Mouse (Mus musculus): ENCODE measurements at regions not wholly inside any gene's neighbourhood (a gene's known extent, or its start where the extent isn't known, plus 50 kb on each side); places are given as distances from the start of the nearest gene placed in this dataset.

GRCm38 (mm10) chr12:32533641-32534040 lies 155.1 kb downstream of the Ccdc71l start:
- Histone ChIP-seq H3K27me3 (ENCODE audit: control insufficient read depth, insufficient read depth, low read length) (no peaks in the 10 kb centered on the region), H3K4me1 (ENCODE audit: control insufficient read depth, insufficient read depth, insufficient read length, low read length) (no peaks in the 10 kb centered on the region; the same call in 1 of the 2 replicates), H3K27ac (ENCODE audit: insufficient read depth, low read depth, low read length) (no peak overlapping the region), H3K36me3 (ENCODE audit: control insufficient read depth, insufficient read depth, low read length) (no peaks in the 10 kb centered on the region), H3K4me3 (ENCODE audit: low read depth, low read length) (no peak overlapping the region)
- TF ChIP-seq CTCF (IDR thresholded peaks at IDR 0.05; ENCODE audit: extremely low read depth, insufficient read length, insufficient replicate concordance, low read depth, low read length): no peak

- Histone ChIP-seq H3K4me1 (ENCODE audit: control insufficient read depth, insufficient read depth, insufficient read length, low read length) (no peaks in the 10 kb centered on the region), H3K27me3 (ENCODE audit: control insufficient read depth, insufficient read depth, low read length) (no peaks in the 10 kb centered on the region), H3K27ac (ENCODE audit: insufficient read depth, low read depth, low read length) (no peak overlapping the region), H3K4me3 (ENCODE audit: low read depth, low read length) (no peak overlapping the region), H3K36me3 (ENCODE audit: control insufficient read depth, insufficient read depth, low read length) (no peaks in the 10 kb centered on the region)
- 82% methylated on average over 1 of the region's 1 CpGs for WGBS
- TF ChIP-seq CTCF (IDR thresholded peaks at IDR 0.05; ENCODE audit: extremely low read depth, insufficient read length, insufficient replicate concordance, low read depth, low read length) (no peak), POLR2A (IDR thresholded peaks at IDR 0.05; ENCODE audit: low read depth, low read length) (no peak)
Observed at GRCm38 (mm10) chr12:32545466-32545865, 167.0 kb downstream of the Ccdc71l start.

- H3K27me3 ChIP-seq (ENCODE audit: control insufficient read depth, insufficient read depth, low read length): no peaks in the 10 kb centered on the region
- TF ChIP-seq CTCF (IDR thresholded peaks at IDR 0.05; ENCODE audit: extremely low read depth, insufficient read length, insufficient replicate concordance, low read depth, low read length) (no peak), POLR2A (IDR thresholded peaks at IDR 0.05; ENCODE audit: low read depth, low read length) (no peak)
- no peak overlapping the region for H3K27ac ChIP-seq (ENCODE audit: insufficient read depth, low read depth, low read length)
- no peaks in the 10 kb centered on the region for H3K4me1 ChIP-seq (ENCODE audit: control insufficient read depth, insufficient read depth, insufficient read length, low read length)
- H3K4me3 ChIP-seq (ENCODE audit: low read depth, low read length): no peak overlapping the region
- H3K36me3 ChIP-seq (ENCODE audit: control insufficient read depth, insufficient read depth, low read length): no peaks in the 10 kb centered on the region
Observed at GRCm38 (mm10) chr12:32546356-32546755, 167.9 kb downstream of the Ccdc71l start.

GRCm38 (mm10) chr12:32553793-32554192 lies 175.3 kb downstream of the Ccdc71l start:
- Histone ChIP-seq H3K27me3 (ENCODE audit: control insufficient read depth, insufficient read depth, low read length) (no peaks in the 10 kb centered on the region), H3K4me3 (ENCODE audit: low read depth, low read length) (no peak overlapping the region), H3K4me1 (ENCODE audit: control insufficient read depth, insufficient read depth, insufficient read length, low read length) (no peaks in the 10 kb centered on the region), H3K36me3 (ENCODE audit: control insufficient read depth, insufficient read depth, low read length) (no peaks in the 10 kb centered on the region), H3K27ac (ENCODE audit: insufficient read depth, low read depth, low read length) (no peak overlapping the region)
- 86% methylated on average over 5 of the region's 5 CpGs for WGBS
- no peak for TF ChIP-seq POLR2A (IDR thresholded peaks at IDR 0.05; ENCODE audit: low read depth, low read length)
- no peak for TF ChIP-seq CTCF (IDR thresholded peaks at IDR 0.05; ENCODE audit: extremely low read depth, insufficient read length, insufficient replicate concordance, low read depth, low read length)

GRCm38 (mm10) chr12:32567777-32568176 lies 189.3 kb downstream of the Ccdc71l start:
- TF ChIP-seq CTCF (IDR thresholded peaks at IDR 0.05; ENCODE audit: extremely low read depth, insufficient read length, insufficient replicate concordance, low read depth, low read length) (no peak), POLR2A (IDR thresholded peaks at IDR 0.05; ENCODE audit: low read depth, low read length) (no peak)

GRCm38 (mm10) chr12:32581304-32581703 lies 202.8 kb downstream of the Ccdc71l start:
- Histone ChIP-seq H3K36me3 (ENCODE audit: control insufficient read depth, insufficient read depth, low read length) (no peaks in the 10 kb centered on the region), H3K27me3 (ENCODE audit: control insufficient read depth, insufficient read depth, low read length) (no peaks in the 10 kb centered on the region), H3K4me1 (ENCODE audit: control insufficient read depth, insufficient read depth, insufficient read length, low read length) (no peaks in the 10 kb centered on the region), H3K4me3 (ENCODE audit: low read depth, low read length) (no peak overlapping the region), H3K27ac (ENCODE audit: insufficient read depth, low read depth, low read length) (no peak overlapping the region)
- no peak for TF ChIP-seq CTCF (IDR thresholded peaks at IDR 0.05; ENCODE audit: extremely low read depth, insufficient read length, insufficient replicate concordance, low read depth, low read length)
- no peak for TF ChIP-seq POLR2A (IDR thresholded peaks at IDR 0.05; ENCODE audit: low read depth, low read length)
- WGBS: 91% methylated on average over 6 of the region's 6 CpGs

More at GRCm38 (mm10) chr12:32567777-32568176, 189.3 kb downstream of the Ccdc71l start:
- no peak overlapping the region for H3K27ac ChIP-seq (ENCODE audit: insufficient read depth, low read depth, low read length)
- WGBS: 87% methylated on average over 3 of the region's 3 CpGs
- H3K4me1 ChIP-seq (ENCODE audit: control insufficient read depth, insufficient read depth, insufficient read length, low read length): no peaks in the 10 kb centered on the region
- no peaks in the 10 kb centered on the region for H3K36me3 ChIP-seq (ENCODE audit: control insufficient read depth, insufficient read depth, low read length)
- H3K4me3 ChIP-seq (ENCODE audit: low read depth, low read length): no peak overlapping the region
- H3K27me3 ChIP-seq (ENCODE audit: control insufficient read depth, insufficient read depth, low read length): no peaks in the 10 kb centered on the region

GRCm38 (mm10) chr12:32602131-32602815 lies 217.1 kb upstream of the Nampt start:
- no peaks in the 10 kb centered on the region for H3K4me1 ChIP-seq (ENCODE audit: control insufficient read depth, insufficient read depth, insufficient read length, low read length)
- H3K27ac ChIP-seq (ENCODE audit: insufficient read depth, low read depth, low read length): no peak overlapping the region
- H3K4me3 ChIP-seq (ENCODE audit: low read depth, low read length): no peak overlapping the region
- 76% methylated on average over 10 of the region's 10 CpGs for WGBS
- TF ChIP-seq POLR2A (IDR thresholded peaks at IDR 0.05; ENCODE audit: low read depth, low read length) (no peak), CTCF (IDR thresholded peaks at IDR 0.05; ENCODE audit: extremely low read depth, insufficient read length, insufficient replicate concordance, low read depth, low read length) (no peak)
- H3K27me3 ChIP-seq (ENCODE audit: control insufficient read depth, insufficient read depth, low read length): no peaks in the 10 kb centered on the region
- H3K36me3 ChIP-seq (ENCODE audit: control insufficient read depth, insufficient read depth, low read length): no peaks in the 10 kb centered on the region
